Mouse (Mus musculus): Measurements from ENCODE around the gene Atg4d. TPM values are rescaled to one million over a fixed set of nuclear protein-coding genes. Genes with fewer than 3 reads are reported as not detected.
"Not testable (repeated sequence)": the region's sequence is repeated elsewhere in the genome, so short reads cannot be mapped to it uniquely, and the experiment has no call there.

Gene Atg4d
- polyA plus RNA-seq, 1 experiment from 2014 or later, result 33.6 TPM

GRCm38 (mm10) chr9:21243826-21244427 is 21.2 kb upstream of the Atg4d start:
- H3K27ac ChIP-seq, result no peak overlapping the region
- no peaks in the 10 kb centered on the region for H3K9me3 ChIP-seq
- ATAC-seq (ENCODE audit: insufficient number of reproducible peaks, insufficient read depth, low FRiP score, low TSS enrichment), result no peak
- peaks cover 71% of the 10 kb centered on the region for H3K27me3 ChIP-seq
- peak overlapping the region; percentile 50 for H3K9ac ChIP-seq
- H3K36me3 ChIP-seq, result no peaks in the 10 kb centered on the region
- 4% methylated on average over 42 of the region's 42 CpGs for WGBS
- H3K4me1 ChIP-seq, result peaks cover 23% of the 10 kb centered on the region
- peak overlapping the region; percentile 50 for H3K4me3 ChIP-seq
- H3K4me2 ChIP-seq (replicated peaks), result peak overlapping the region; percentile 92

- H3K27ac ChIP-seq, result no peak overlapping the region
- peak overlapping the region; percentile 50 for H3K9ac ChIP-seq
- ATAC-seq (ENCODE audit: insufficient number of reproducible peaks, insufficient read depth, low FRiP score, low TSS enrichment), result 0 out of 2 replicates have a peak, but pooled peaks have one; percentile 30
Observed at GRCm38 (mm10) chr9:21244428-21245112, 20.5 kb upstream of the Atg4d start.

GRCm38 (mm10) chr9:21245113-21245487 is 20.0 kb upstream of the Atg4d start:
- Histone ChIP-seq H3K4me3 (peak overlapping the region; percentile 50), H3K27ac (no peak overlapping the region), H3K27me3 (peaks cover 82% of the 10 kb centered on the region), H3K4me1 (peaks cover 23% of the 10 kb centered on the region), H3K9ac (peak overlapping the region; percentile 50), H3K4me2 (replicated peaks) (peak overlapping the region; percentile 92), H3K9me3 (no peaks in the 10 kb centered on the region), H3K36me3 (no peaks in the 10 kb centered on the region)
- no peak for ATAC-seq (ENCODE audit: insufficient number of reproducible peaks, insufficient read depth, low FRiP score, low TSS enrichment)
- 1% methylated on average over 16 of the region's 16 CpGs for WGBS

More at GRCm38 (mm10) chr9:21244428-21245112, 20.5 kb upstream of the Atg4d start:
- Histone ChIP-seq H3K4me2 (replicated peaks) (peak overlapping the region; percentile 92), H3K4me3 (peak overlapping the region; percentile 50), H3K36me3 (no peaks in the 10 kb centered on the region), H3K27me3 (peaks cover 77% of the 10 kb centered on the region), H3K9me3 (no peaks in the 10 kb centered on the region), H3K4me1 (peaks cover 23% of the 10 kb centered on the region)
- under 1% methylated on average over 72 of the region's 72 CpGs for WGBS

- Histone ChIP-seq H3K9ac (no peak overlapping the region), H3K27me3 (peaks cover 95% of the 10 kb centered on the region)
- WGBS, result 58% methylated on average over 1 of the region's 1 CpGs
Observed at GRCm38 (mm10) chr9:21246342-21246741, 18.8 kb upstream of the Atg4d start.

GRCm38 (mm10) chr9:21248326-21248725 is 16.8 kb upstream of the Atg4d start, which contains the start of gene S1pr5:
Gene S1pr5, minus strand, starts transcription at chr9:21248443.
- Histone ChIP-seq H3K27ac (no peak within 1 kb of the TSS), H3K4me3 (peak within 1 kb of the TSS; percentile 13), H3K4me2 (replicated peaks) (peak within 1 kb of the TSS; percentile 39), H3K9ac (no peak within 1 kb of the TSS), H3K36me3 (no peaks in the 10 kb centered on the region), H3K27me3 (peaks cover 82% of the 10 kb centered on the region), H3K9me3 (no peaks in the 10 kb centered on the region), H3K4me1 (peaks cover 29% of the 10 kb centered on the region)
- under 1% methylated on average over 28 of the region's 30 CpGs for WGBS
- ATAC-seq (ENCODE audit: insufficient number of reproducible peaks, insufficient read depth, low FRiP score, low TSS enrichment), result no peak

More at GRCm38 (mm10) chr9:21246342-21246741, 18.8 kb upstream of the Atg4d start:
- H3K4me3 ChIP-seq, result no peak overlapping the region
- ATAC-seq (ENCODE audit: insufficient number of reproducible peaks, insufficient read depth, low FRiP score, low TSS enrichment), result no peak
- H3K9me3 ChIP-seq, result no peaks in the 10 kb centered on the region
- no peak overlapping the region for H3K4me2 ChIP-seq (replicated peaks)
- H3K36me3 ChIP-seq, result no peaks in the 10 kb centered on the region
- H3K4me1 ChIP-seq, result peaks cover 26% of the 10 kb centered on the region
- no peak overlapping the region for H3K27ac ChIP-seq

- peaks cover 18% of the 10 kb centered on the region for H3K4me1 ChIP-seq
- peak; percentile 49 for ATAC-seq (ENCODE audit: insufficient number of reproducible peaks, insufficient read depth, low FRiP score, low TSS enrichment)
- 37% methylated on average over 17 of the region's 17 CpGs for WGBS
Observed at GRCm38 (mm10) chr9:21249629-21250508, 15.2 kb upstream of the Atg4d start.

GRCm38 (mm10) chr9:21250509-21250908 is 14.6 kb upstream of the Atg4d start:
- peaks cover 13% of the 10 kb centered on the region; the same call in 1 of the 2 replicates for H3K4me1 ChIP-seq
- no peak overlapping the region for H3K9ac ChIP-seq
- no peak overlapping the region for H3K4me3 ChIP-seq
- peaks cover 61% of the 10 kb centered on the region for H3K27me3 ChIP-seq
- H3K27ac ChIP-seq, result no peak overlapping the region
- 56% methylated on average over 2 of the region's 2 CpGs for WGBS
- H3K36me3 ChIP-seq, result no peaks in the 10 kb centered on the region
- no peaks in the 10 kb centered on the region for H3K9me3 ChIP-seq
- 0 out of 2 replicates have a peak, but pooled peaks have one; percentile 5 for ATAC-seq (ENCODE audit: insufficient number of reproducible peaks, insufficient read depth, low FRiP score, low TSS enrichment)
- H3K4me2 ChIP-seq (replicated peaks), result no peak overlapping the region

More at GRCm38 (mm10) chr9:21249629-21250508, 15.2 kb upstream of the Atg4d start:
- Histone ChIP-seq H3K9ac (no peak overlapping the region), H3K4me2 (replicated peaks) (no peak overlapping the region), H3K27ac (no peak overlapping the region), H3K4me3 (no peak overlapping the region), H3K36me3 (no peaks in the 10 kb centered on the region), H3K27me3 (peaks cover 67% of the 10 kb centered on the region), H3K9me3 (no peaks in the 10 kb centered on the region)

- Histone ChIP-seq H3K27me3 (peaks cover 53% of the 10 kb centered on the region), H3K4me2 (replicated peaks) (no peak overlapping the region), H3K9me3 (no peaks in the 10 kb centered on the region), H3K36me3 (no peaks in the 10 kb centered on the region), H3K4me1 (peaks cover 13% of the 10 kb centered on the region; the same call in 1 of the 2 replicates), H3K4me3 (no peak overlapping the region), H3K27ac (0 out of 2 replicates have a peak overlapping the region, but pooled peaks have one; percentile 18), H3K9ac (no peak overlapping the region)
- WGBS, result 61% methylated on average over 13 of the region's 13 CpGs
- ATAC-seq (ENCODE audit: insufficient number of reproducible peaks, insufficient read depth, low FRiP score, low TSS enrichment), result no peak
Observed at GRCm38 (mm10) chr9:21251116-21251735, 13.9 kb upstream of the Atg4d start.

- H3K9me3 ChIP-seq, result no peaks in the 10 kb centered on the region
- H3K4me3 ChIP-seq, result no peak overlapping the region
- ATAC-seq (ENCODE audit: insufficient number of reproducible peaks, insufficient read depth, low FRiP score, low TSS enrichment), result no peak
- H3K36me3 ChIP-seq, result no peaks in the 10 kb centered on the region
- H3K27ac ChIP-seq, result no peak overlapping the region
- H3K4me2 ChIP-seq (replicated peaks), result no peak overlapping the region
- 0 out of 2 replicates have a peak, but pooled peaks cover 6% of the 10 kb centered on the region for H3K4me1 ChIP-seq
- peaks cover 21% of the 10 kb centered on the region for H3K27me3 ChIP-seq
- H3K9ac ChIP-seq, result no peak overlapping the region
Observed at GRCm38 (mm10) chr9:21254690-21255089, 10.4 kb upstream of the Atg4d start.

- not testable (repeated sequence) for H3K4me2 ChIP-seq (replicated peaks); H3K9me3 ChIP-seq; H3K4me3 ChIP-seq; H3K36me3 ChIP-seq; H3K9ac ChIP-seq; H3K4me1 ChIP-seq; H3K27ac ChIP-seq; ATAC-seq (ENCODE audit: insufficient number of reproducible peaks, insufficient read depth, low FRiP score, low TSS enrichment); H3K27me3 ChIP-seq
- 78% methylated on average over 4 of the region's 4 CpGs for WGBS
Observed at GRCm38 (mm10) chr9:21256349-21256748, 8.7 kb upstream of the Atg4d start.

GRCm38 (mm10) chr9:21260491-21261040 is 4.5 kb upstream of the Atg4d start:
- WGBS, result 61% methylated on average over 6 of the region's 6 CpGs
- no peaks in the 10 kb centered on the region for H3K9me3 ChIP-seq
- no peak overlapping the region for H3K27ac ChIP-seq
- H3K36me3 ChIP-seq, result no peaks in the 10 kb centered on the region
- no peak overlapping the region for H3K4me2 ChIP-seq (replicated peaks)
- H3K27me3 ChIP-seq, result no peaks in the 10 kb centered on the region
- H3K9ac ChIP-seq, result no peak overlapping the region
- H3K4me1 ChIP-seq, result peaks cover 7% of the 10 kb centered on the region
- ATAC-seq (ENCODE audit: insufficient number of reproducible peaks, insufficient read depth, low FRiP score, low TSS enrichment), result no peak
- H3K4me3 ChIP-seq, result no peak overlapping the region

Data from embryonic facial prominence, embryonic 12.5 days (tissue).